ENCODE assay signal across 8 mouse cellular contexts in the genomic region with DNA sequence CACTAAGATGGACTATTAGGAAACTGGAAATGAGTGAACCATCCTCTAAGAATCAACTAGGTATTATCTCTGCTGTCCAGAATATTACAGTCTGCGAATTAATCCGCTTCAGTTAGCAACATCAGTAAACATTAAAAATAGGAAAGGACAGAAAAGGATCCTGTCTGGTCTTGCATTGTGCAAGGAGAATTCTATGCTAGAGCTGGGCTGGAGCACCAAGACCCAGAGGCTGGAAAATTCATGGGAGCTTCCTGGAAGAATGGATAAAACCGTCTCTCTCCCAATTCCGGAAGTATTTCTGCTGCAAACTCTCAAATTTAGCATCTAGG. TPM values are rescaled to one million over a fixed set of nuclear protein-coding genes. Genes with fewer than 3 reads are reported as not detected.
DNase-seq lines count a peak whose midpoint lies in the region; ATAC-seq and TF ChIP-seq lines count a peak whose summit lies in the region.

No protein-coding gene starts in this region.

- WGBS in spleen, adult 2 months, result 32% methylated on average over 4 of the region's 4 CpGs
- WGBS in liver, embryonic 15.5 days (ENCODE audit: insufficient replicate concordance), result 23% methylated on average over 4 of the region's 4 CpGs

- no peak for TF ChIP-seq CTCF in spleen, adult 2 months (IDR thresholded peaks at IDR 0.05; ENCODE audit: extremely low read depth, insufficient read depth, insufficient read length, insufficient replicate concordance)

- DNase-seq in spleen, adult 2 months (ENCODE audit: low read depth in 1 of 2, low spot score in 2 of 2), result no peak
- DNase-seq in spleen, adult 12 weeks (ENCODE audit: low spot score), result no peak
- no peak for DNase-seq in thymus, postnatal 0 days (ENCODE audit: low spot score)
- DNase-seq in adrenal gland, adult 8-10 months, result no peak
- DNase-seq in spleen, postnatal 4 days (ENCODE audit: low spot score in 2 of 2), result no peak

- peak overlapping the region; percentile 79 for H3K4me3 ChIP-seq in erythroblast, embryonic 14.5 days (replicated peaks)
- H3K4me3 ChIP-seq in spleen, adult 2 months (ENCODE audit: extremely low read depth, insufficient read depth, insufficient read length), result no peak overlapping the region
- peak overlapping the region; percentile 65 for H3K4me3 ChIP-seq in liver, embryonic 15.5 days (replicated peaks)

- TF ChIP-seq POLR2A in spleen, adult 2 months (IDR thresholded peaks at IDR 0.05; ENCODE audit: low read depth, low read length), result no peak

- no peak for ATAC-seq in erythroblast, adult 5-6 weeks (replicated peaks; ENCODE audit: low FRiP score, poor library complexity, severe bottlenecking)
- no peak for ATAC-seq in liver, embryonic 15.5 days (ENCODE audit: insufficient read depth)

- H3K4me1 ChIP-seq in erythroblast, embryonic 14.5 days (ENCODE audit: control insufficient read depth), result peaks cover 16% of the 10 kb centered on the region
- H3K4me1 ChIP-seq in spleen, adult 2 months (ENCODE audit: control insufficient read depth, insufficient read depth, insufficient read length), result peaks cover 3% of the 10 kb centered on the region; the same call in 1 of the 2 replicates
- H3K4me1 ChIP-seq in liver, embryonic 15.5 days (replicated peaks), result peaks cover 16% of the 10 kb centered on the region

- peaks cover 6% of the 10 kb centered on the region; the same call in 1 of the 2 replicates for H3K27me3 ChIP-seq in erythroblast, embryonic 14.5 days (ENCODE audit: control insufficient read depth)
- H3K27me3 ChIP-seq in spleen, adult 2 months (ENCODE audit: control insufficient read depth, insufficient read depth, low read length), result no peaks in the 10 kb centered on the region
- no peaks in the 10 kb centered on the region for H3K27me3 ChIP-seq in liver, embryonic 15.5 days

- H3K4me2 ChIP-seq in liver, embryonic 15.5 days, result peak overlapping the region; percentile 79

- peak overlapping the region; percentile 68; the same call in 1 of the 2 replicates for H3K27ac ChIP-seq in spleen, adult 2 months (ENCODE audit: insufficient read depth, low read length)
- H3K27ac ChIP-seq in liver, embryonic 15.5 days (replicated peaks), result no peak overlapping the region

- no peaks in the 10 kb centered on the region for H3K9me3 ChIP-seq in erythroblast, embryonic 14.5 days (ENCODE audit: control insufficient read depth, low read length)
- H3K9me3 ChIP-seq in liver, embryonic 15.5 days (replicated peaks), result no peaks in the 10 kb centered on the region

- H3K9ac ChIP-seq in liver, embryonic 15.5 days, result peak overlapping the region; percentile 64; the same call in 1 of the 2 replicates

- H3K36me3 ChIP-seq in erythroblast, embryonic 14.5 days (ENCODE audit: control insufficient read depth), result no peaks in the 10 kb centered on the region
- no peaks in the 10 kb centered on the region for H3K36me3 ChIP-seq in spleen, adult 2 months (ENCODE audit: control insufficient read depth, insufficient read depth, low read length)
- H3K36me3 ChIP-seq in liver, embryonic 15.5 days (replicated peaks), result no peaks in the 10 kb centered on the region

RNA-seq across cellular contexts. Expression of a gene that starts 0.3 kb away (rescaled TPM):
- polyA plus RNA-seq in erythroblast, embryonic 14.5 days (2012), result 0.01 TPM in 2 replicates
- 3.3 and 3.8 TPM in 2 replicates for total RNA-seq in erythroblast, adult 5-6 weeks (2015; ENCODE audit: low replicate concordance)
- total RNA-seq in erythroblast, adult 5-6 weeks (2017; ENCODE audit: low replicate concordance), result 6.3 and 6.8 TPM in 2 replicates
- 0.83 TPM in 2 replicates for polyA plus RNA-seq in spleen, adult 2 months (2012; rRNA removed)
- 2.7 and 3.0 TPM in 2 replicates for polyA plus RNA-seq in liver, embryonic 15.5 days (2015; fragmentation: Nextera tagmentation; extraction: Ambion mirVana)
- 17.2 and 17.8 TPM in 2 replicates for polyA plus RNA-seq in thymus, postnatal 0 days (2015; fragmentation: Nextera tagmentation; extraction: Ambion mirVana)
- 1 to 10 TPM; 3.7 to 6.2 (median 4.7) TPM for total RNA-seq in adrenal gland, adult 8-10 months (2022)

RNA-seq across cellular contexts. Expression of a gene that starts 22.9 kb away (rescaled TPM):
- polyA plus RNA-seq in erythroblast, embryonic 14.5 days (2012), result 0.02 and 0.03 TPM in 2 replicates
- 50.1 and 57.7 TPM in 2 replicates for total RNA-seq in erythroblast, adult 5-6 weeks (2015; ENCODE audit: low replicate concordance)
- 25.0 and 29.7 TPM in 2 replicates for total RNA-seq in erythroblast, adult 5-6 weeks (2017; ENCODE audit: low replicate concordance)
- polyA plus RNA-seq in spleen, adult 2 months (2012; rRNA removed), result 24.7 and 30.2 TPM in 2 replicates
- polyA plus RNA-seq in liver, embryonic 15.5 days (2015; fragmentation: Nextera tagmentation; extraction: Ambion mirVana), result 49.1 and 49.8 TPM in 2 replicates
- 146 and 150 TPM in 2 replicates for polyA plus RNA-seq in thymus, postnatal 0 days (2015; fragmentation: Nextera tagmentation; extraction: Ambion mirVana)
- 100 to 1,000 TPM; 101 to 277 (median 170) TPM for total RNA-seq in adrenal gland, adult 8-10 months (2022)

RNA-seq across cellular contexts. Expression of a gene that starts 33.2 kb away (rescaled TPM):
- 0.04 TPM in 1 of 2 replicates, not detected in the other for polyA plus RNA-seq in erythroblast, embryonic 14.5 days (2012)
- total RNA-seq in erythroblast, adult 5-6 weeks (2015; ENCODE audit: low replicate concordance), result 1.5 and 5.6 TPM in 2 replicates
- 2.6 and 5.9 TPM in 2 replicates for total RNA-seq in erythroblast, adult 5-6 weeks (2017; ENCODE audit: low replicate concordance)
- 2.8 and 3.3 TPM in 2 replicates for polyA plus RNA-seq in spleen, adult 2 months (2012; rRNA removed)
- 2.0 and 2.3 TPM in 2 replicates for polyA plus RNA-seq in liver, embryonic 15.5 days (2015; fragmentation: Nextera tagmentation; extraction: Ambion mirVana)
- 32.1 and 40.7 TPM in 2 replicates for polyA plus RNA-seq in thymus, postnatal 0 days (2015; fragmentation: Nextera tagmentation; extraction: Ambion mirVana)
- 10 to 100 TPM in 2 of 4 experiments, 1 to 10 TPM in 2; 7.0 to 15.3 (median 9.9) TPM for total RNA-seq in adrenal gland, adult 8-10 months (2022)

RNA-seq across cellular contexts. Expression of a gene that starts 51.6 kb away (rescaled TPM):
- polyA plus RNA-seq in erythroblast, embryonic 14.5 days (2012), result 0.01 TPM in 1 of 2 replicates, not detected in the other
- 0.58 TPM in 1 of 2 replicates, not detected in the other for total RNA-seq in erythroblast, adult 5-6 weeks (2015; ENCODE audit: low replicate concordance)
- 1.3 and 1.8 TPM in 2 replicates for total RNA-seq in erythroblast, adult 5-6 weeks (2017; ENCODE audit: low replicate concordance)
- polyA plus RNA-seq in spleen, adult 2 months (2012; rRNA removed), result 1.9 and 2.2 TPM in 2 replicates
- polyA plus RNA-seq in liver, embryonic 15.5 days (2015; fragmentation: Nextera tagmentation; extraction: Ambion mirVana), result 0.16 and 0.17 TPM in 2 replicates
- polyA plus RNA-seq in thymus, postnatal 0 days (2015; fragmentation: Nextera tagmentation; extraction: Ambion mirVana), result 1.5 and 2.4 TPM in 2 replicates
- total RNA-seq in adrenal gland, adult 8-10 months (2022), result 1 to 10 TPM in 2 of 4 experiments, under 1 TPM in 2; 0.98 to 1.2 (median 1.0) TPM

RNA-seq across cellular contexts. Expression of a gene that starts 57.6 kb away (rescaled TPM):
- polyA plus RNA-seq in erythroblast, embryonic 14.5 days (2012), result 0.04 TPM in 1 of 2 replicates, not detected in the other
- not detected in 2 replicates for total RNA-seq in erythroblast, adult 5-6 weeks (2015; ENCODE audit: low replicate concordance)
- 0.56 and 0.77 TPM in 2 replicates for total RNA-seq in erythroblast, adult 5-6 weeks (2017; ENCODE audit: low replicate concordance)
- polyA plus RNA-seq in spleen, adult 2 months (2012; rRNA removed), result 0.68 and 0.70 TPM in 2 replicates
- 0.28 and 0.61 TPM in 2 replicates for polyA plus RNA-seq in liver, embryonic 15.5 days (2015; fragmentation: Nextera tagmentation; extraction: Ambion mirVana)
- 6.6 and 7.7 TPM in 2 replicates for polyA plus RNA-seq in thymus, postnatal 0 days (2015; fragmentation: Nextera tagmentation; extraction: Ambion mirVana)
- 1 to 10 TPM; 2.6 to 7.4 (median 5.4) TPM for total RNA-seq in adrenal gland, adult 8-10 months (2022)

Comparison
In these comparisons a context has a peak if more than half of its experiments do, and no peak if none do; other contexts are left out.
1. RNA of a gene that starts 22.9 kb away (polyA plus RNA-seq): 146 to 150 TPM in thymus, postnatal 0 days, 49.1 to 49.8 TPM in liver, embryonic 15.5 days and 24.7 to 30.2 TPM in spleen, adult 2 months; 0.02 to 0.03 TPM in erythroblast, embryonic 14.5 days; every median in the first group is over 10 times any median in the second.